Mouse (Mus musculus) heart, embryonic 14.5 days (tissue): ENCODE data around the gene Olfr1324. TPM values are rescaled to one million over a fixed set of nuclear protein-coding genes. Genes with fewer than 3 reads are reported as not detected.
"Not testable (repeated sequence)": the region's sequence is repeated elsewhere in the genome, so short reads cannot be mapped to it uniquely, and the experiment has no call there.

Experiments used
- ATAC-seq: fragments of 200-750 bp; cut with Nextera tagmentation; 2 replicates; pipeline ENCODE4 v1.8.0; 2017; ENCODE audit warnings: low read depth, moderate TSS enrichment; ENCODE audit not compliant: insufficient number of reproducible peaks, insufficient read depth, low FRiP score
- H3K27ac ChIP-seq, 2 experiments: fragments of 200-500 bp in 1 of 2; fragments of 300-500 bp in 1 of 2; sonication (generic) in 1 of 2; replicated peaks in 1 of 2; 2 replicates each; pipeline ENCODE4 v1.5.1; 2012 to 2014; ENCODE audit warnings: low read depth in 2 of 2, low read length in 2 of 2, control low read depth in 1 of 2, mild to moderate bottlenecking in 1 of 2, mixed read lengths in 1 of 2; ENCODE audit not compliant: control insufficient read depth in 1 of 2, insufficient read depth in 1 of 2
- H3K27me3 ChIP-seq: fragments of 300-500 bp; sonication (generic); 2 replicates; pipeline ENCODE4 v1.6.1; 2014; ENCODE audit warnings: mild to moderate bottlenecking, low read length, control low read depth; ENCODE audit not compliant: control insufficient read depth, insufficient read depth
- H3K36me3 ChIP-seq: fragments of 300-500 bp; sonication (generic); 2 replicates; pipeline ENCODE4 v1.6.1; 2014; ENCODE audit warnings: mild to moderate bottlenecking, control low read depth, low read length, mixed read lengths; ENCODE audit not compliant: control insufficient read depth, insufficient read depth
- H3K4me1 ChIP-seq, 2 experiments: fragments of 200-500 bp in 1 of 2; fragments of 300-500 bp in 1 of 2; sonication (generic) in 1 of 2; 2 replicates each; pipeline ENCODE4 v1.6.1; 2012 to 2014; ENCODE audit warnings: low read length in 2 of 2, control low read depth in 1 of 2, mixed read lengths in 1 of 2; ENCODE audit not compliant: control insufficient read depth in 2 of 2, insufficient read depth in 2 of 2
- H3K4me2 ChIP-seq: fragments of 300-500 bp; sonication (generic); 2 replicates; pipeline ENCODE4 v1.6.1; 2014; ENCODE audit warnings: mild to moderate bottlenecking, low read length
- H3K4me3 ChIP-seq, 2 experiments: fragments of 200-500 bp in 1 of 2; fragments of 300-500 bp in 1 of 2; sonication (generic) in 1 of 2; 2 replicates each; pipeline ENCODE4 v1.5.1; 2012 to 2014; ENCODE audit warnings: low read length in 2 of 2, mild to moderate bottlenecking in 2 of 2, control low read depth in 1 of 2, low read depth in 1 of 2, moderate library complexity in 1 of 2; ENCODE audit not compliant: control insufficient read depth in 1 of 2, insufficient read depth in 1 of 2
- H3K9ac ChIP-seq: fragments of 300-500 bp; sonication (generic); 2 replicates; pipeline ENCODE4 v1.6.1; 2014; ENCODE audit warnings: mild to moderate bottlenecking, low read length
- H3K9me3 ChIP-seq: fragments of 300-500 bp; sonication (generic); 2 replicates; pipeline ENCODE4 v1.6.1; 2016; ENCODE audit warnings: low read length, control low read depth; ENCODE audit not compliant: control insufficient read depth
- WGBS: fragments of 180-500 bp; shearing (Covaris S2); extraction: QIAGEN DNeasy Blood & Tissue Kit; methylation state at CpG from one replicate; pipeline ENCODE4 v1.1.7; 2014; 5-methylcytosine and 5-hydroxymethylcytosine counted together
- polyA plus RNA-seq: library from polyadenylated mRNA; unstranded; fragments of >200 nt; fragmentation: Nextera tagmentation; extraction: Ambion mirVana; gene quantifications from 2 replicates; pipeline ENCODE4 v1.2.1, GENCODE M21; 2014

The Olfr1324 gene
- not detected in 2 replicates for polyA plus RNA-seq

DNA sequence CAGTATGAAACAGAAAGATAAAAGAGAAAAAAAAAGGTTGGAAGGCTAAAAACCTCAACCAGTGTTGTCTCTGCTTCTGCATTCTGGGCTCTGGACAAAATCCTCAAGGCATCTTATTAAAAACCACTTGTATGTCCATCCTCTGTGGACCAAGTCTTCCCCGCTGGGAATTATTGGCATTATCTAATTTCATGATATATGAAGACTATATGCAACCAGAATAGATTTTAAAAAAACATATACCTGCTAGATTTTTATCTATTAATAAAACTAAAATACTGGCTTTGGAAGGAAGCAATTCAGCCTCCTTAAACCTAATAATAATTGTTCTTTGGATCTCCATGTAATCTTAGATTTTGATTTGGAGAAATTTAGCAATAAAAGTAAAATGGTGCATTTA is at the start of gene Olfr1324:
Gene Olfr1324 (minus strand): TSS at position 101 of the 400 bp plus-strand sequence.
- Histone ChIP-seq H3K9me3 (no peaks in the 10 kb centered on the region), H3K4me1 (no peaks in the 10 kb centered on the region), H3K27ac (no peak within 1 kb of the TSS), H3K27me3 (no peaks in the 10 kb centered on the region), H3K4me3 (no peak within 1 kb of the TSS), H3K9ac (no peak within 1 kb of the TSS), H3K4me2 (no peak within 1 kb of the TSS), H3K36me3 (no peaks in the 10 kb centered on the region)
- ATAC-seq: no peak
- WGBS: 72% methylated on average over 1 of the region's 1 CpGs

DNA sequence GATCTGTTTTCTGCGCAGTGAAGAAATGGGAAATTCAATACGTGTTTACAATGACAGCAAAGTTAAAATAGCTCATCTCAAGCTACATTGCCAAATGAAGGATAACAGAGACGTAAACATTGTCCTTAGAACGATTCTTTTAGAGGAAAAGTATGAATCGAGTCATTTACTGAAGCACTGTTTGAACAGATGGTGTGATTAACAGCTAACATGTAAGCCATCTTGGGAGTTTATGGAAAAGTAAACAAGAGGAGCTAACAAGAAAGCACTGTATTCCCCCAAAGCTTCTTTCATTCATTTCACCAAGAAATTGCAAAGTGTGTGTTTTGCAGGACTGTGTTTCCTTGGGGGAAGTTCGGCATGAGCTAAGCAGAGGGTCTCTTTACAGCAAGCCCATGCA is 42.0 kb upstream of the Olfr1324 start:
- H3K4me2 ChIP-seq, ATAC-seq: not testable (repeated sequence)

DNA sequence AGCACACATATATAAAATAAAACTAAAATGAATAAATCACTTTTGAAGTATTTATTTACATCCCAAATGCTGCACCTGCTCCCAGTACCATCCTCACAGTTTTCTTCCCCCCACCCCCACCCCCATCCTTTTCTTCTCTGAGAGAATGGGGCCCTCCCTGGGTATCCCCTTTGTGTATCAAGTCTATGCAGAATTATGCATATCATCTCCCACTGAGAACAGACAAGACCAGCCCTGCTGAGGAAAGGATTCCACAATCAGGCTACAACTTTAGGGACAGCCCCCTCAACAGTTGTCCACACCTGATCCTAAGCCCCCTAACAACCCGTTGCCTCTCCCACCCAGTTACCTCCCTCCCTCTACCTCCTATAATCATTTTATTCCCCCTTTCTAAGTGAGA is 27.8 kb upstream of the Olfr1324 start:
- Histone ChIP-seq H3K4me1 (no peaks in the 10 kb centered on the region), H3K27ac (no peak overlapping the region), H3K4me3 (no peak overlapping the region), H3K27me3 (no peaks in the 10 kb centered on the region), H3K4me2 (no peak overlapping the region), H3K9me3 (no peaks in the 10 kb centered on the region), H3K9ac (no peak overlapping the region), H3K36me3 (no peaks in the 10 kb centered on the region)
- ATAC-seq: no peak
- WGBS: 44% methylated on average over 1 of the region's 1 CpGs

More for the DNA sequence above, 42.0 kb upstream of the Olfr1324 start:
- not testable (repeated sequence) for H3K9ac ChIP-seq, H3K27me3 ChIP-seq, H3K36me3 ChIP-seq, H3K4me3 ChIP-seq, H3K4me1 ChIP-seq, H3K9me3 ChIP-seq, H3K27ac ChIP-seq
- WGBS: 69% methylated on average over 6 of the region's 6 CpGs

DNA sequence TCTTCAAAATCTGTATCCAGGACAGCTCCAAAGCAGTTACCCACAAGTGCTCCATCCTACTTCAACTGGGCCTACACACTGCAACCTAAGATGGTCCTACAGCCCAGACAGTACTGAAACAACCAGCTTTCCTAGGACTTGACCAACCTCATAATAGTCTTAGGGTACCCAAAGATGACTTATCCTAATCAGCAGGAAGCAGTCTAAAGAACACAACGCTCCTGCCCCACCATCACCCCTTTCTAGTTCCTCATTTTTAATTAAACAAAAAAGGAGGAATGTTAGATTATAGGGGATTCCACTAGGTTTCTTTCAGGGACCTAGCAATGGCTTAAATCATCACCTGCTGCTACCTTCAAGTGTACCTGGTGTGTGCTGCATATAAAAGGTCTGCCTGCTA is 15.1 kb upstream of the Olfr1324 start:
- Histone ChIP-seq H3K27me3 (no peaks in the 10 kb centered on the region), H3K4me2 (no peak overlapping the region), H3K27ac (no peak overlapping the region), H3K9me3 (no peaks in the 10 kb centered on the region), H3K4me3 (no peak overlapping the region), H3K4me1 (no peaks in the 10 kb centered on the region), H3K9ac (no peak overlapping the region), H3K36me3 (no peaks in the 10 kb centered on the region)
- ATAC-seq: no peak
- WGBS: 65% methylated on average over 1 of the region's 1 CpGs

DNA sequence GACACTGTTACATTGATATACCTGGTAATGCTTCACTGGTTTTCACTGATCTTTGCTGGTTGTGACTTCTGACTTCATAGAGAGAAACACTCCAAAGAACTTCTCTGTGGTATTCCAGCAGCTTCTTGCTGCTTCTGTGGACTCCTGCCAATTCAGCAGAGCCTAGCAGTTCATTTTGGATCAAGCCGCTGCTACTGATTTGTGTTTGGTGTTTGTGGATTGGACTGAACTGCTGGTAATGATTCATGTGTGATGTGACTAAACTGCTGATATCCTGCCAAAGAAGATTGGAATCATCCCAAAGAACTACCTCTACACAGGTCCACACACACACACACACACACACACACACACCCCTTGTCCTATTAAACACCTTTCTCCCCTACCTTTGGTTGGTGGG is 14.4 kb upstream of the Olfr1324 start:
- Histone ChIP-seq H3K9ac (no peak overlapping the region), H3K4me2 (no peak overlapping the region), H3K27me3 (no peaks in the 10 kb centered on the region), H3K4me3 (no peak overlapping the region), H3K9me3 (no peaks in the 10 kb centered on the region), H3K4me1 (no peaks in the 10 kb centered on the region), H3K27ac (no peak overlapping the region), H3K36me3 (no peaks in the 10 kb centered on the region)
- WGBS: 82% methylated on average over 1 of the region's 1 CpGs
- ATAC-seq: no peak

DNA sequence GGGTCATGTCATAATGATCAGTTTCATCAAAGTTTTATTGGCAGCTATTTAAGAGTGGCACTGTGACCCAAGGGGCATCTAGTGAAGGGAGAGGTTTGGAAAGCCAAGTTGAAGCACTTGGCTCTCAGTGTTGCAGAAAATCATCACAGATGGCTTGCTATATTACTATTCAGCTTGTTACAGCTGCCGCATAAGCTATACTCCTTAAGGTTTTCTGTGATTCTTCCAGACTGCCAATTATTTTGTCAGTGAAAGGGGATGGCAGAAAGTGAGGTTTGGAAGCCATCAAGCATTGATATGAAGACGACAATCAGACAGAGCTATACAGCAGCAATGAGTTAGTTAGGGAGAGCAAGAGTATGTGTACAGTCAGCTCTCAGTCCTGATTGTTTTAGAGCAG is 4.2 kb upstream of the Olfr1324 start:
- Histone ChIP-seq H3K36me3 (no peaks in the 10 kb centered on the region), H3K27ac (no peak overlapping the region), H3K9me3 (no peaks in the 10 kb centered on the region), H3K4me2 (no peak overlapping the region), H3K4me3 (no peak overlapping the region), H3K9ac (no peak overlapping the region), H3K27me3 (no peaks in the 10 kb centered on the region), H3K4me1 (no peaks in the 10 kb centered on the region)
- no peak for ATAC-seq
- WGBS: 64% methylated on average over 2 of the region's 2 CpGs

DNA sequence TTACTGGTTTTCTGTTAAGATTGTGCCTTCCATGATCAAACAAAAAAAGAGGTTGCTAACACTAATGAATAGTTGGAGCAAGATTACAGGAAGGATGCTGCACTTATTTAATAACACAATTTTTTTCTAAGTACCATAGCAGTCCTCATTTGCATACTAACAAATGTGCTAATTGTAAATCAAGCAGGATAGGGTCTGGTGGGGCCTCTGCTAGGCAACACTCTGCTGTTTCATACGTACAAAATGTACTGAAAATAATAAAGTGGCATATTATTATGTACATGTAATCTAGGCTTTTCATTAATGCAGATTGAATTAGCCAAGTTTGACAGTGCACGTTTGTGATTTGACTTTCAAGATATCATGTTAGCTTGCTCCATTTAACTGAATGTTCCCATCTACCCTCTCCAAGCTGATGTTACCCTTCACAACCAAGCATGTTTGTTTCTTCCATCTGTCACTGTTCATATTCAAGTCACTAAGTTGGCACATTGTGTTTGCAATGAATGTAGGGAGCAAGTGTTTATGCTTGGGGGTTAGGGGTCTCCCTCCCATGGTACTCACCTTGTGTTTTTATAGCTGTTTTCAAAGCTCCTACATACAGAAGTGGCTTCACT is 478 bp downstream of the Olfr1324 start:
- no peaks in the 10 kb centered on the region for H3K27me3 ChIP-seq
- no peaks in the 10 kb centered on the region for H3K36me3 ChIP-seq
- H3K4me3 ChIP-seq: no peak overlapping the region
- WGBS: 42% methylated on average over 2 of the region's 2 CpGs
- H3K27ac ChIP-seq: no peak overlapping the region
- no peak overlapping the region for H3K4me2 ChIP-seq
- ATAC-seq: no peak
- no peaks in the 10 kb centered on the region for H3K9me3 ChIP-seq
- H3K9ac ChIP-seq: no peak overlapping the region
- H3K4me1 ChIP-seq: no peaks in the 10 kb centered on the region

DNA sequence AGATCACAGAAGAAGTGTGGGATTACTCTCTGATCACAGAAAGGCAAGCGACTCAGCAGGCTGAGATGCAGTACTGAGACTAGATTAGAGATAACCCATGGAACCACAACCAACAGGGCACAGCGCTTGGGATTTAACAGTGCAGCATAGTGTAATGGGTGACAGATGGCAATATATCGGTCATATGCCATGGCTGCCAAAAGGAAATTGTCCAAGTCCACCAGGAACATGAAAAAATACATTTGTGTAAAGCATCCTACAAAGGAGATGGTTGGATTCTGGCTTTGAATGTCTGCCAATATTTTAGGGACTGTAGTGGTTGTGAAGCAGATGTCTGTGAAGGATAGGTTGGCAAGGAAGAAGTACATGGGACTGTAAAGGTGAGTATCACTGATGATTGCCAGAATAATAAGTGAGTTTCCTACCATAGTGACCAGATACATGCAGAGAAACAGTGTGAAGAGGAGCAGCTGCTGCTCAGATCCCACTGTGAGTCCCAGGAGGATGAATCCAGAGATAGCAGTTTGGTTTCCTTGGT is 2.3 kb downstream of the Olfr1324 start:
- 70% methylated on average over 3 of the region's 3 CpGs for WGBS
- H3K36me3 ChIP-seq: no peaks in the 10 kb centered on the region
- no peak overlapping the region for H3K9ac ChIP-seq
- H3K4me2 ChIP-seq: no peak overlapping the region
- no peak overlapping the region for H3K27ac ChIP-seq
- no peak overlapping the region for H3K4me3 ChIP-seq
- no peak for ATAC-seq
- H3K9me3 ChIP-seq: no peaks in the 10 kb centered on the region
- no peaks in the 10 kb centered on the region for H3K27me3 ChIP-seq
- H3K4me1 ChIP-seq: no peaks in the 10 kb centered on the region
